Mouse (Mus musculus): Measurements from ENCODE around the gene Gm13304. TPM values are rescaled to one million over a fixed set of nuclear protein-coding genes. Genes with fewer than 3 reads are reported as not detected.
"Not testable (repeated sequence)": the region's sequence is repeated elsewhere in the genome, so short reads cannot be mapped to it uniquely, and the experiment has no call there.

Gm13304 gene
- 0.28 TPM in 1 of 2 replicates, not detected in the other for polyA plus RNA-seq (2012; rRNA removed)

DNA sequence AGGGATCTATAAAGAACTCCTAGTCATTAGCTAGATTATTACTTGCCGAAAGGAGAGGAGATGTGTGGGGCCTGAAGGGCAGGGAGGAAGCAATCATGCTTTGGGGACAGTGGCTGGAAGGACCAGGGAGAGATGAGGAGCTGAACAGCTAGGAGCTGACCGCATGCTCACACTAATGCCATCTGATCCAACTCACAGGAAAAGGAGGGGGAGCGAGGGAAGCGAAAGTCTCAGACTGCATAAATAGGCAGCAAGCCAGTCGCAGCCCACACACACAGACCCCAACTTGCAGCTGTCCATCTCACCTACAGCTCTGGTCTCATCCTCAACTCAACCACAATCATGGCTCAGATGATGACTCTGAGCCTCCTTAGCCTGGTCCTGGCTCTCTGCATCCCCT lies at the start of gene Gm13304:
Gene Gm13304 (plus strand): TSS at position 301 of the 400 bp plus-strand sequence.
- H3K4me3 ChIP-seq (ENCODE audit: control insufficient read depth, low read depth, low read length); H3K27me3 ChIP-seq (ENCODE audit: control insufficient read depth, insufficient read depth, low read length); H3K36me3 ChIP-seq (ENCODE audit: control insufficient read depth, insufficient read depth, low read length); H3K27ac ChIP-seq (ENCODE audit: control insufficient read depth, insufficient read depth, low read depth, low read length); H3K4me1 ChIP-seq (ENCODE audit: control insufficient read depth, insufficient read depth, low read length): not testable (repeated sequence)

DNA sequence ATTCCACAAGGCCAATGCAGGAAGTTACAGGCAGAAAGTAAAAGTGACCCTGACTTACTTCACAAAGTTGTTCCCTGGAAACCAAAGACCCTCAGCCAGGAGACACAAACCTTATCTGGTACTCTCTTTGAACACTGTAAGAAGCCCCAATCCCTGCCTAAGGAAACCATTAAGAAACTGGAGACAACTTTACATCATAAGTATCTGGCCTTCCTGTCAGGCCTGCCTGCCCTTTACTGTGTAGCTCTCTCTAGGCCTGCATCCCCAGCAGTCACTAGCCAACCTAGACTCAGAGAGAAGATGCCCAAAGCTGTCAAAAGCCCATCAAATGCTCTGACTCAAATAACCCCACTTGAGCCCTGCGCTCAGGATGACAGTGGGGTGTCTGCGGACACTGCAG lies 23.7 kb upstream of the Gm13304 start, which contains the start of gene Gm3893:
Gene Gm3893 (plus strand): TSS at position 301 of the 400 bp plus-strand sequence.
- H3K36me3 ChIP-seq (ENCODE audit: control insufficient read depth, insufficient read depth, low read length); H3K4me1 ChIP-seq (ENCODE audit: control insufficient read depth, insufficient read depth, low read length); H3K27ac ChIP-seq (ENCODE audit: control insufficient read depth, insufficient read depth, low read depth, low read length); H3K27me3 ChIP-seq (ENCODE audit: control insufficient read depth, insufficient read depth, low read length); H3K4me3 ChIP-seq (ENCODE audit: control insufficient read depth, low read depth, low read length): not testable (repeated sequence)

DNA sequence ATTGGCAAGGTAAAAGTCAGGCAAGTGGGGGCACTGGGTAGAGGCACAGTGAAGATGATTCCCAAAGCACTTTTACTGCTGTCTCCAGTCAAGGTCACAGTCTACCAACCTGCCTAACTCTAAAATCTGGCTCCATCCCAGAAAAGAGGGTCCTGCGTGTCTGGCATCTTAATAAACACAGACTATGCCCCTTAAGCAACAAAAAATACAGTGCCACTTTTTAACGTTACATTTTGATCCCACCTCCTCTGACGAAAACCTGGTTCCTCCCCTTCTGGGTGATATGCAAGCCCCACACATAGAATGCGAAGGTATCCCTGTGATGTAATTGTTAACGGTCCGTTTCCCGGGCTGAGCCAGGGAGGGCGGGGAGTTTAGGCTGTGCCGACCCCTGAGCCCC lies 38.5 kb downstream of the Gm13304 start, which contains the start of gene Gm13306:
Gene Gm13306 (plus strand): TSS at position 301 of the 400 bp plus-strand sequence.
- H3K4me3 ChIP-seq (ENCODE audit: control insufficient read depth, low read depth, low read length); H3K36me3 ChIP-seq (ENCODE audit: control insufficient read depth, insufficient read depth, low read length); H3K4me1 ChIP-seq (ENCODE audit: control insufficient read depth, insufficient read depth, low read length); H3K27me3 ChIP-seq (ENCODE audit: control insufficient read depth, insufficient read depth, low read length); H3K27ac ChIP-seq (ENCODE audit: control insufficient read depth, insufficient read depth, low read depth, low read length): not testable (repeated sequence)

Other genes with a start within 250 kb of the Gm13304 start
- not detected in 2 replicates for gene Gm21541, start 211.2 kb upstream of the Gm13304 start, polyA plus RNA-seq (2012; rRNA removed)
- gene Gm20878, start 173.2 kb upstream of the Gm13304 start, polyA plus RNA-seq (2012; rRNA removed) = 52.9 and 68.6 TPM in 2 replicates
- 8.9 and 9.7 TPM in 2 replicates for gene Fam205a4, start 148.8 kb upstream of the Gm13304 start, polyA plus RNA-seq (2012; rRNA removed)
- not detected in 2 replicates for gene Gm21093, start 80.1 kb upstream of the Gm13304 start, polyA plus RNA-seq (2012; rRNA removed)
- gene Gm3893, start 23.6 kb upstream of the Gm13304 start, polyA plus RNA-seq (2012; rRNA removed) = not detected in 2 replicates
- 65.1 and 89.5 TPM in 2 replicates for gene Gm13306, start 38.6 kb downstream of the Gm13304 start, polyA plus RNA-seq (2012; rRNA removed)
- gene Gm13305, start 53.8 kb downstream of the Gm13304 start, polyA plus RNA-seq (2012; rRNA removed) = 7.8 and 8.0 TPM in 2 replicates
- gene Gm10600, start 125.8 kb downstream of the Gm13304 start, polyA plus RNA-seq (2012; rRNA removed) = not detected in 2 replicates
- not detected in 2 replicates for gene Ccl21b, start 140.9 kb downstream of the Gm13304 start, polyA plus RNA-seq (2012; rRNA removed)
- not detected in 2 replicates for gene Gm21953, start 179.4 kb downstream of the Gm13304 start, polyA plus RNA-seq (2012; rRNA removed)
- not detected in 2 replicates for gene Fam205a3, start 203.5 kb downstream of the Gm13304 start, polyA plus RNA-seq (2012; rRNA removed)